Mouse (Mus musculus): Measurements from ENCODE around the gene Hps1.

DNA sequence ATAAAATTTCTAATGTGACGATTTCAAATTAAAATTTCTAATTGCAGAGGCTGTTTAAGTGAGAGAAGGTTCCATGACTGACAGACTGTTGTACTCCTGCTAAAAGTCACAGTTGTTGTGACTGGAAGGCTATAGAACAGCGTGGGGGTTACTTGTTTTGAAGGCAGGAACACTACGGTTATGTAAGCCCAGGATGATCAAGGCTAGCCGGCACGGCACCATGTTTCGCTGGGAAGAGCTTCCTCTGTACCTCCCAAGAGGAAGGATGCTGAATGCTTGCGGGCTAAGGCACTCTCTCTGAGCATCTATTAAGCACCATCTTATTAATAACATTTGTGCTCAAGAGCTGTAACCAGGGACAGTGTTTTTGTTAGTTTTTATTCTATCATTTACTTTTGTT is 63.3 kb downstream of the Hps1 start:
- TF ChIP-seq HCFC1 (IDR thresholded peaks at IDR 0.05; ENCODE audit: borderline replicate concordance, insufficient read depth, low read length) (no peak), ZC3H11A (IDR thresholded peaks at IDR 0.05; ENCODE audit: borderline replicate concordance, low read depth, low read length) (no peak), MAFK (IDR thresholded peaks at IDR 0.05; ENCODE audit: insufficient read depth, low read depth, low read length) (no peak), CHD2 (IDR thresholded peaks at IDR 0.05; ENCODE audit: low read depth, low read length) (no peak)
